Mouse (Mus musculus) bone marrow, adult 2 months (tissue): ENCODE data around the gene Gm10203. TPM values are rescaled to one million over a fixed set of nuclear protein-coding genes. Genes with fewer than 3 reads are reported as not detected.
"Not testable (repeated sequence)": the region's sequence is repeated elsewhere in the genome, so short reads cannot be mapped to it uniquely, and the experiment has no call there.

ENCODE experiments used
- H3K27ac ChIP-seq: fragments of 200-500 bp; 2 replicates; pipeline ENCODE4 v1.5.1; 2012; ENCODE audit warnings: low read depth, mild to moderate bottlenecking, control low read depth, inconsistent platforms, low read length; ENCODE audit not compliant: control insufficient read depth, poor library complexity, insufficient read depth
- H3K4me1 ChIP-seq: fragments of 200-500 bp; 2 replicates; pipeline ENCODE4 v1.6.1; 2011; ENCODE audit warnings: low read length; ENCODE audit not compliant: control insufficient read depth, insufficient read depth
- H3K4me3 ChIP-seq: fragments of 200-500 bp; replicated peaks from 2 replicates; pipeline ENCODE3; 2011; ENCODE audit warnings: mild to moderate bottlenecking, low read depth, low read length, control low read depth; ENCODE audit not compliant: control insufficient read depth
- CTCF ChIP-seq: fragments of 200-500 bp; IDR thresholded peaks from 2 replicates; pipeline ENCODE4 v1.5.1; 2011; ENCODE audit warnings: low read length, control low read depth; ENCODE audit not compliant: control insufficient read depth, insufficient read depth
- POLR2A ChIP-seq: fragments of 200-500 bp; IDR thresholded peaks from 2 replicates; pipeline ENCODE4 v1.6.1; 2011; ENCODE audit warnings: low read depth, mild to moderate bottlenecking, control low read depth, low read length, borderline replicate concordance; ENCODE audit not compliant: control insufficient read depth
- WGBS: fragments of 180-500 bp; shearing (Covaris S2); methylation state at CpG from one replicate; pipeline ENCODE4 v1.1.7; 2018; 5-methylcytosine and 5-hydroxymethylcytosine counted together
- polyA plus RNA-seq: library from polyadenylated mRNA; stranded (reverse); fragments of >200 nt; gene quantifications from 2 replicates; pipeline ENCODE4 v1.2.4, GENCODE M21; 2011; ENCODE audit warnings: low replicate concordance; ENCODE audit not compliant: missing spikeins, insufficient read depth, insufficient read length

The Gm10203 gene
- polyA plus RNA-seq: not detected in 2 replicates

DNA sequence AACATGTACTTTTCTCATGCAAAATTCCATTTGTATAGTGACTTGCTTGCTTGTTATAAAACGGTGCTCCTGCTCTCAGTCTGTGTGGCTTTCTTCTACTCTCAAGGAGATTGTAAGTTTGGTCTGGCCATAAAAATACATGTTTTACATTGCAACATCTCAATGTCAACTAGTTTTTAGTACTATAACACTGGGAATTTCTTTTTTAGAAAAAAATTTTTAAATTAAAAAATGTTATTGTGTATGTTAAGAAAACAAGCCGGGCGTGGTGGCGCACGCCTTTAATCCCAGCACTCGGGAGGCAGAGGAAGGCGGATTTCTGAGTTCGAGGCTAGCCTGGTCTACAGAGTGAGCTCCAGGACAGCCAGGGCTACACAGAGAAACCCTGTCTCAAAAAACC lies at the start of gene Gm10203:
TSS of gene Gm10203 (plus strand) at position 301 of the 400 bp plus-strand sequence.
- H3K27ac ChIP-seq, H3K4me3 ChIP-seq, H3K4me1 ChIP-seq: not testable (repeated sequence)
- 89% methylated on average over 8 of the region's 8 CpGs for WGBS

DNA sequence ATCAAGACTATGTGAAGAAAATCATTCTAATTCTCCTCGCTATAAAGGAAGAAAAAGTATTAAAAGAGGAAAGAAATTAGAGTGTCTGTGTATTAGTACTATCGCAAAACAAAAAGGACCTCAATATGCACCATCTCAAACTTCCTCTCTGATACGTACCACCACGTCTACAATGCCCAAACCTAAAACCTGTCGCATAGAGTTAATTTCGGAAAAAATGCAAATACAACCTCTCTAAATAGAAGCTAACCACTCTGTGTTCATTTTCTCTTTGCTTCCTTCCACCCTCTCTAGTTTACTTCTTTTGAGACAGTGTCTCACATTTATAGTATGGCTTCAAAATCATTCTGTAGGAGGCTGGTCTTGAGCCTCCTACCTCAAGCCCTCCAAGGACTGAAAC lies 37.6 kb upstream of the Gm10203 start:
- no peak for TF ChIP-seq CTCF
- no peak for TF ChIP-seq POLR2A
- Histone ChIP-seq H3K4me3 (no peak overlapping the region), H3K27ac (no peak overlapping the region), H3K4me1 (no peaks in the 10 kb centered on the region; the same call in 1 of the 2 replicates)
- 76% methylated on average over 6 of the region's 6 CpGs for WGBS

DNA sequence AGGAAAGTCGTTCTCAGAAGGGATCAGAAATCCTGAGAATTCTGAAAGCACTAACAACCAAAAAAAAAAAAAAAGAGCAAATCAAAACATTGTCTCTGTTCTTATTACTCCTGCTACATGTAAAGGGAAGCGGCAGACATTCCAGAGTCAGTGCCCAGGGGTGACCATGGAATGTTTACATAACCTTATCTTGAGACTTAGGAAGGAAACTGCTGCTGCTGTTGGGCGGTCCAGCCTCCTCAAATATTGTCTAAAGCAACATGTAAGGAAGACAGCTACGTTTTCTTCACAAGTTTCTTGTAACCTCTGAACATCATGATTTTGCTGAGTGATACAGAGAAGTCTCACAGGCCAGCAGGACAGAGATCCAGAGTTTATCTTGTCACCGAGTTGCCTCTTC lies 36.5 kb upstream of the Gm10203 start:
- Histone ChIP-seq H3K4me3 (no peak overlapping the region), H3K4me1 (no peaks in the 10 kb centered on the region; the same call in 1 of the 2 replicates), H3K27ac (no peak overlapping the region)
- 50% methylated on average over 5 of the region's 5 CpGs for WGBS
- TF ChIP-seq CTCF: no peak

DNA sequence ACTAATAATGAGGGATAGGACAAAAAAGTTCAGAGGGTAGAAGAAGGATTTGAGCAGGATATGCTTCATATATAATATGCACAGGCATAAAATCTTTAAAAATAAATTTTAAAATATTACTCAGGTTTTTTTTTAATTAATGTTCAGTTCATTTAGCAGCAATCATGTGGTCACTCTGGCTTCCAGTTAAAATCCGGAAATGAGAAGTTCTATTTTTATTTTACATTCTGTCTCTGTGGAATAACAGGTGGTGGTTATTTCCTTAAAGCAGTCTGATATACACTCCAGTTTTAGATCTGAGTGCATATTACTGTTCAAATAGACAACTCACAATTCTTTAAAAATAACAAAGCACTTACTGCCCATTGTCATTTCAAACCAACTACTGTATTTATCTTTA lies 35.4 kb upstream of the Gm10203 start:
- WGBS: 0% methylated on average over 1 of the region's 1 CpGs
- Histone ChIP-seq H3K27ac (no peak overlapping the region), H3K4me3 (no peak overlapping the region), H3K4me1 (no peaks in the 10 kb centered on the region; the same call in 1 of the 2 replicates)
- no peak for TF ChIP-seq CTCF
- TF ChIP-seq POLR2A: no peak

DNA sequence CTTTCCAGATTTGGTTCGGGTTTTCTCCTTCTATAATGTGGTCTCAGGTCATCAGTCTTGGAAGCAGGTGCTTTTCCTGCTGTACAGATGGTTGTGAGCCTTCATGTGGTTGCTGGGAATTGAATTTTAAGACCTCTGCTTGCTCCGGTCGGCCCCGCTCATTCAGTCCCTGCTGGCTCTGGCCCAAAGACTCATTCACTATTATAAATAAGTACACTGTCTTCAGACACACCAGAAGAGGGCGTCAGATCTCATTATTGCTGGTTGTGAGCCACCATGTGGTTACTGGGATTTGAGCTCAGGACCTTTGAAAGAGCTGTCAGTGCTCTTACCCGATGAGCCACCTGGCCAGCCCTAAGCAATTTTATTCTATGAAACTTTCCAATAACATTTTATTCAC lies 34.6 kb upstream of the Gm10203 start:
- 62% methylated on average over 6 of the region's 6 CpGs for WGBS
- Histone ChIP-seq H3K4me1 (no peaks in the 10 kb centered on the region; the same call in 1 of the 2 replicates), H3K27ac (peak overlapping the region; percentile 54; the same call in 1 of the 2 replicates), H3K4me3 (no peak overlapping the region)
- TF ChIP-seq POLR2A: no peak
- TF ChIP-seq CTCF: no peak

DNA sequence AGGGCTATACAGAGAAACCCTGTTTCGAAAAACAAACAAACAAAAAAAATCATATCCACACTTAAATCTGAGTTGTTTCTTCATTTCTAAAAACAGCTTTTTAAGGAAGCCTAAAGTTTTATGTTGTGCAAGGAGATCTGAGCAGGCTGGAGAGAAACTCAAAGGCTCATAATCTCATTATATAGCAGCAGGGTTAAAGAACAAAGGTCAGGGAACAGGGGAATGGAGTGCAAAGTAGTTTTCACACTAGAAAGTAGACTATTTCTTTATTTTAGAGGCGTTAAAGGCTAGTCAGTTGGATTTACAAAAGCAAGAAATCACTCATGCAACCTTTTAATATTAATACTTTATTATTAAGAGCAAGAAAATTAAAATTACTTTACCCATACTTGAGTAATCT lies 33.7 kb upstream of the Gm10203 start:
- WGBS: 72% methylated on average over 2 of the region's 2 CpGs
- H3K4me3 ChIP-seq: no peak overlapping the region
- H3K27ac ChIP-seq: no peak overlapping the region
- H3K4me1 ChIP-seq: no peaks in the 10 kb centered on the region; the same call in 1 of the 2 replicates
- no peak for TF ChIP-seq POLR2A
- TF ChIP-seq CTCF: no peak

DNA sequence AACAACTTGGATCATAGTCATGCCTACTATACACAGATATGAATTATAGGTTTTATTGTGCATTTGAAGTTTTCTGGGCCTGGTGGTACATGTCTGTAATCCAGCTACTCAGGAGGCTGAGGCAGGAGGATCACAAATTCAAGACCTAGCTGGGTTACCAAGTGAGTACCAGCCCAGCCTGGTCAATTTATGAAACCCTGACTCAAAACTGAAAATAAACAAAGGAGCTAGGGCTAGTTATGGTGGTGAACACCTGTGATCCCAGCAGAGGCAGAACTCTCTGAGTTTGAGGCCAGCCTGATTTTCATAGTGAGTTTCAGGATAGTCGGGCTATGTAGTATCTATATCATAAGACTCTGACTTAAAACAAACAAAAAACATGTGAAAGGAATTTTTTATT lies 32.7 kb upstream of the Gm10203 start:
- H3K27ac ChIP-seq: no peak overlapping the region
- WGBS: 78% methylated on average over 1 of the region's 1 CpGs
- no peak for TF ChIP-seq CTCF
- TF ChIP-seq POLR2A: no peak
- no peaks in the 10 kb centered on the region; the same call in 1 of the 2 replicates for H3K4me1 ChIP-seq
- H3K4me3 ChIP-seq: no peak overlapping the region

DNA sequence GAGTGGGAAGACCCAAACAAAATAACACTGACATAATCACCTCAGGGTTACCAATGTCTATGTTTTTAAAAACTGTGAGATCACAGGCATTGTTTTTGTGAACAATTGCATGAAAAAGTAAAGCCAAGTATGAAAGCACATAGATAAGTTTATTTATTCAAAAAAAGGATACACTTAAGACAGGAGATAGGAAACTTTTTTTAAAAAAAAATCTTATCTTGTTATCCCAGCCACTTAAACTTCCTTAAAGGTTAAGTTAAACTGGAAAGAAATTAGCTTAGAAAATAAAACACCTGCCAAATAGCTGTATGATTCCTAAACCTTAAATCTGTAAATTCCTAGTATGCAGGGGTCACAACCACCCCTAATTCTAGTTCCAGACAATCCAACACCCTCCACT lies 31.0 kb upstream of the Gm10203 start:
- TF ChIP-seq CTCF (no peak), POLR2A (no peak)
- Histone ChIP-seq H3K27ac (no peak overlapping the region), H3K4me3 (no peak overlapping the region), H3K4me1 (no peaks in the 10 kb centered on the region; the same call in 1 of the 2 replicates)
